Mouse (Mus musculus): ENCODE measurements around the gene Gm37240. TPM values are rescaled to one million over a fixed set of nuclear protein-coding genes. Genes with fewer than 3 reads are reported as not detected.

The Gm37240 gene
- polyA plus RNA-seq, 1 experiment from 2014 or later: 13.4 TPM

- Histone ChIP-seq H3K4me3 (ENCODE audit: low read depth, low read length) (no peak overlapping the region), H3K9me3 (ENCODE audit: control insufficient read depth, low read length) (no peaks in the 10 kb centered on the region), H3K4me1 (ENCODE audit: control insufficient read depth, insufficient read depth, low read length) (peaks cover 5% of the 10 kb centered on the region; the same call in 1 of the 2 replicates), H3K27ac (replicated peaks; ENCODE audit: low read depth, low read length) (no peak overlapping the region), H3K4me2 (ENCODE audit: low read depth, low read length) (no peak overlapping the region), H3K9ac (ENCODE audit: low read depth, low read length) (no peak overlapping the region), H3K36me3 (ENCODE audit: control insufficient read depth, insufficient read depth, low read length) (no peaks in the 10 kb centered on the region), H3K27me3 (replicated peaks; ENCODE audit: control insufficient read depth, insufficient read depth, low read length) (no peaks in the 10 kb centered on the region)
- DNase-seq (ENCODE audit: low spot score): no peak
- WGBS: 72% methylated on average over 5 of the region's 5 CpGs
- no peak for ATAC-seq (ENCODE audit: low read depth)
Measured at GRCm38 (mm10) chr3:84701964-84702363, 1185.4 kb downstream of the Gm37240 start.

DNA sequence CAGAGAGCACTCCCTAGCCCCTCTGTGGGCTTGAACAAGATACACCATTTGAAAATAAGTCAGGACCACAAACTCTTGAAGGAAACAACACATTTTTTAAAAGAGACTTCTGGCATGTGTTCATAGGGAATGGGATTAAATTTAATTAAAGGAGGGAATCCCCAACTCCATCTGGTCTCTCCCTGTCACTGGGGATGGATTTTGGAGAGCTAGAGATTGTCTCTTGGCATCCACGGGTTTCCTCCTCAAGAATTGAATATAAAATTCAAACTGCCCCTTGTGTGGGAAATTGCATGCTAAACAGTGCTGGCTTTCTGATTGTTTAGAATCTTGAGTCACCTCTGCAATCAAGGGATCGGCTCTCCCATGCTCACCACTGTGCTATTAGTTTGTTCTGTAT is 1185.8 kb downstream of the Gm37240 start:
- no peaks in the 10 kb centered on the region for H3K27me3 ChIP-seq (replicated peaks; ENCODE audit: control insufficient read depth, insufficient read depth, low read length)
- ATAC-seq (ENCODE audit: low read depth): no peak
- no peak overlapping the region for H3K9ac ChIP-seq (ENCODE audit: low read depth, low read length)
- H3K4me3 ChIP-seq (ENCODE audit: low read depth, low read length): no peak overlapping the region
- H3K36me3 ChIP-seq (ENCODE audit: control insufficient read depth, insufficient read depth, low read length): no peaks in the 10 kb centered on the region
- H3K4me2 ChIP-seq (ENCODE audit: low read depth, low read length): no peak overlapping the region
- no peaks in the 10 kb centered on the region for H3K9me3 ChIP-seq (ENCODE audit: control insufficient read depth, low read length)
- DNase-seq (ENCODE audit: low spot score): no peak
- whole genome bisulfite sequencing: 74% methylated on average over 2 of the region's 2 CpGs
- H3K4me1 ChIP-seq (ENCODE audit: control insufficient read depth, insufficient read depth, low read length): peaks cover 9% of the 10 kb centered on the region; the same call in 1 of the 2 replicates
- no peak overlapping the region for H3K27ac ChIP-seq (replicated peaks; ENCODE audit: low read depth, low read length)

DNA sequence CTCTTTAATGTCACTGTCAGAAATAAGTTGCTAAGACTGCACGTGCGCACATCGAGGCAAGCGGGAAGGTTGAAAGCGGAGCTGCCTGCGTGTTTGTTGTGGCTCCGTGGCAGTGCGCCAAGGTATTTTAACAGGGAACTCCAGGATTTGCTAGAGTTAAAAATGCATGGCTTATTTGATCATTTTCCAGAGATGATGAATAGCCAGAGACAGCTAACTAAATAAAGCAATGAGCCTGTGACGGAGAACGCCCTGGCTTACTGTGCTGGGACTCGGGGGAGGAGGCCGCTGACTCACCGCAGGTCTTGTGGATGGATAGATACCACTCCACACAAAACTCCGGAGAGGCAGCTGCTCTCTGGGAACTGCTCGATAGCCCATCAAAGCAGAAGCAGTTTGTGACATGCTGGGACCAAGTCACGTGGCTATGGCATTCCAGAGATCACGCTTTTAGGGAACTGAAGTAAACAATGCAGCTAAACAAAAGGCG is 1190.8 kb downstream of the Gm37240 start:
- WGBS: 19% methylated on average over 18 of the region's 18 CpGs
- peak; percentile 92 for DNase-seq (ENCODE audit: low spot score)
- peak; percentile 87 for ATAC-seq (ENCODE audit: low read depth)

GRCm38 (mm10) chr3:84695867-84696361 is 1191.4 kb downstream of the Gm37240 start:
- Histone ChIP-seq H3K4me2 (ENCODE audit: low read depth, low read length) (peak overlapping the region; percentile 43), H3K4me3 (ENCODE audit: low read depth, low read length) (no peak overlapping the region), H3K36me3 (ENCODE audit: control insufficient read depth, insufficient read depth, low read length) (no peaks in the 10 kb centered on the region), H3K27ac (replicated peaks; ENCODE audit: low read depth, low read length) (no peak overlapping the region), H3K4me1 (ENCODE audit: control insufficient read depth, insufficient read depth, low read length) (0 out of 2 replicates have a peak, but pooled peaks cover 11% of the 10 kb centered on the region), H3K27me3 (replicated peaks; ENCODE audit: control insufficient read depth, insufficient read depth, low read length) (no peaks in the 10 kb centered on the region), H3K9me3 (ENCODE audit: control insufficient read depth, low read length) (no peaks in the 10 kb centered on the region), H3K9ac (ENCODE audit: low read depth, low read length) (no peak overlapping the region)
- peak; percentile 20 for DNase-seq (ENCODE audit: low spot score)
- peak; percentile 26 for ATAC-seq (ENCODE audit: low read depth)
- 58% methylated on average over 9 of the region's 9 CpGs for WGBS

More for the DNA sequence above, 1190.8 kb downstream of the Gm37240 start:
- no peak overlapping the region for H3K9ac ChIP-seq (ENCODE audit: low read depth, low read length)
- peak overlapping the region; percentile 43 for H3K4me2 ChIP-seq (ENCODE audit: low read depth, low read length)
- no peaks in the 10 kb centered on the region for H3K27me3 ChIP-seq (replicated peaks; ENCODE audit: control insufficient read depth, insufficient read depth, low read length)
- 0 out of 2 replicates have a peak, but pooled peaks cover 11% of the 10 kb centered on the region for H3K4me1 ChIP-seq (ENCODE audit: control insufficient read depth, insufficient read depth, low read length)
- 0 out of 2 replicates have a peak overlapping the region, but pooled peaks have one; percentile 3 for H3K27ac ChIP-seq (replicated peaks; ENCODE audit: low read depth, low read length)
- H3K36me3 ChIP-seq (ENCODE audit: control insufficient read depth, insufficient read depth, low read length): no peaks in the 10 kb centered on the region
- H3K4me3 ChIP-seq (ENCODE audit: low read depth, low read length): no peak overlapping the region
- no peaks in the 10 kb centered on the region for H3K9me3 ChIP-seq (ENCODE audit: control insufficient read depth, low read length)

GRCm38 (mm10) chr3:84695418-84695817 is 1191.9 kb downstream of the Gm37240 start:
- WGBS: 57% methylated on average over 9 of the region's 9 CpGs
- H3K9me3 ChIP-seq (ENCODE audit: control insufficient read depth, low read length): no peaks in the 10 kb centered on the region
- DNase-seq (ENCODE audit: low spot score) (peak; percentile 18), ATAC-seq (ENCODE audit: low read depth) (peak; percentile 28; the same call in 1 of the 2 replicates)
- no peak overlapping the region for H3K4me2 ChIP-seq (ENCODE audit: low read depth, low read length)
- H3K4me3 ChIP-seq (ENCODE audit: low read depth, low read length): no peak overlapping the region
- no peaks in the 10 kb centered on the region for H3K27me3 ChIP-seq (replicated peaks; ENCODE audit: control insufficient read depth, insufficient read depth, low read length)
- no peak overlapping the region for H3K9ac ChIP-seq (ENCODE audit: low read depth, low read length)
- no peak overlapping the region for H3K27ac ChIP-seq (replicated peaks; ENCODE audit: low read depth, low read length)
- H3K36me3 ChIP-seq (ENCODE audit: control insufficient read depth, insufficient read depth, low read length): no peaks in the 10 kb centered on the region
- H3K4me1 ChIP-seq (ENCODE audit: control insufficient read depth, insufficient read depth, low read length): 0 out of 2 replicates have a peak, but pooled peaks cover 11% of the 10 kb centered on the region

DNA sequence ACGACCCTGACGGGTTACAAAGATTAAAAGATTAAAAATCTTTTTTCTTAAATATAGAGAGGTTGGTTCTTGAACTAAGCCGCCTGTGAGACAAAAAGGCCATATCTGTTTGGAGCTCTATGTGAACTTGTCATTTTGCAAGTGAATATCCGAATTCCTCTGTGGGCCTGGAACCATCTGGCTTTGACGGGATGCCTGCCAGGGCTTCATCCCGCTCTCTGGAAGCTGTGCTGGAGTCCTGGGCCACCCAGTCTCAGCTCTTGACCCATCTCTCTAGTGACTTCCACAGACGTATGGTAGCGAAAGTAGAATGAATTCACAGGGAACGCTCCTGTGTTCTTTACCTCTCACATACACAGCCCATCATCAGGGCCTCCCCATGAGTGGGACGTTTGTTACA is 1193.4 kb downstream of the Gm37240 start:
- Histone ChIP-seq H3K9ac (ENCODE audit: low read depth, low read length) (no peak overlapping the region), H3K4me2 (ENCODE audit: low read depth, low read length) (no peak overlapping the region), H3K27me3 (replicated peaks; ENCODE audit: control insufficient read depth, insufficient read depth, low read length) (no peaks in the 10 kb centered on the region), H3K4me1 (ENCODE audit: control insufficient read depth, insufficient read depth, low read length) (0 out of 2 replicates have a peak, but pooled peaks cover 11% of the 10 kb centered on the region), H3K36me3 (ENCODE audit: control insufficient read depth, insufficient read depth, low read length) (no peaks in the 10 kb centered on the region), H3K9me3 (ENCODE audit: control insufficient read depth, low read length) (no peaks in the 10 kb centered on the region), H3K4me3 (ENCODE audit: low read depth, low read length) (no peak overlapping the region), H3K27ac (replicated peaks; ENCODE audit: low read depth, low read length) (no peak overlapping the region)
- DNase-seq (ENCODE audit: low spot score) (no peak), ATAC-seq (ENCODE audit: low read depth) (no peak)
- WGBS: 65% methylated on average over 10 of the region's 10 CpGs

DNA sequence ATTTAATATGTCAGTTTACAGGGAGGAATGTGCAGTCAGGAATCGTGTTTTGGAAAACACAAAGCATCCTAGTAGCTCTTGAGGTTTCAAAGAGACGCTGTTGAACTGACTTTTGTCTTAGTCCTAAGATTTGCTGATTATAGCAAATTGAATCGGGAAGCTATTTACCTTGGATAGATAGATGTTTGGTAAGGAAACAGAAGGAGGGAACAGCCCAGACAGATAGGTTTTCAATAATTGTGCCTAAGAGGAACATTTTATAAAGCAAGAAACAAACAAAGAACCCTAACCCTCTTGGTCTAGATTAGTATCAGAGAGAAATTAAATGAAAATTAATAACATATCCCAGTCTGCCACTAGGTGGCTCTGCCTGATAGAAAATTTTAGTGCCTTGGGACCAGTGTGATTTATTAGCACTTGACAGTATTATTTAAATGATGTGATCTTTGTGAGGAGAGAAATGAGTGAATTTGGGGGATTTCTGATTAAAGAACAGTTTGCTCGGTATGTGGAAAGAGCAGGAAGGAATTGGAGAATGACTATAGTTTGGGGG is 1194.6 kb downstream of the Gm37240 start:
- Histone ChIP-seq H3K9ac (ENCODE audit: low read depth, low read length) (no peak overlapping the region), H3K4me2 (ENCODE audit: low read depth, low read length) (no peak overlapping the region), H3K36me3 (ENCODE audit: control insufficient read depth, insufficient read depth, low read length) (no peaks in the 10 kb centered on the region), H3K9me3 (ENCODE audit: control insufficient read depth, low read length) (no peaks in the 10 kb centered on the region), H3K4me1 (ENCODE audit: control insufficient read depth, insufficient read depth, low read length) (0 out of 2 replicates have a peak, but pooled peaks cover 11% of the 10 kb centered on the region), H3K27ac (replicated peaks; ENCODE audit: low read depth, low read length) (no peak overlapping the region), H3K4me3 (ENCODE audit: low read depth, low read length) (no peak overlapping the region), H3K27me3 (replicated peaks; ENCODE audit: control insufficient read depth, insufficient read depth, low read length) (no peaks in the 10 kb centered on the region)
- WGBS: 59% methylated on average over 4 of the region's 4 CpGs
- peak; percentile 75 for DNase-seq (ENCODE audit: low spot score)
- no peak for ATAC-seq (ENCODE audit: low read depth)

- H3K4me3 ChIP-seq (ENCODE audit: low read depth, low read length): no peak overlapping the region
- H3K27me3 ChIP-seq (replicated peaks; ENCODE audit: control insufficient read depth, insufficient read depth, low read length): no peaks in the 10 kb centered on the region
- 74% methylated on average over 7 of the region's 7 CpGs for WGBS
- no peak overlapping the region for H3K4me2 ChIP-seq (ENCODE audit: low read depth, low read length)
- DNase-seq (ENCODE audit: low spot score) (no peak), ATAC-seq (ENCODE audit: low read depth) (no peak)
- no peak overlapping the region for H3K27ac ChIP-seq (replicated peaks; ENCODE audit: low read depth, low read length)
- H3K9ac ChIP-seq (ENCODE audit: low read depth, low read length): no peak overlapping the region
- no peaks in the 10 kb centered on the region for H3K9me3 ChIP-seq (ENCODE audit: control insufficient read depth, low read length)
- no peaks in the 10 kb centered on the region for H3K36me3 ChIP-seq (ENCODE audit: control insufficient read depth, insufficient read depth, low read length)
- no peaks in the 10 kb centered on the region for H3K4me1 ChIP-seq (ENCODE audit: control insufficient read depth, insufficient read depth, low read length)
Measured at GRCm38 (mm10) chr3:84690091-84690771, 1197.1 kb downstream of the Gm37240 start.
